Mouse (Mus musculus) liver, embryonic 16.5 days (tissue): Measurements from ENCODE around the gene Zfp423. TPM values are rescaled to one million over a fixed set of nuclear protein-coding genes. Genes with fewer than 3 reads are reported as not detected.

Experiments used
- ATAC-seq: fragments of 200-750 bp; cut with Nextera tagmentation; 2 replicates; pipeline ENCODE4 v1.8.0; 2017; ENCODE audit warnings: low read depth, mild to moderate bottlenecking, moderate number of reproducible peaks, moderate library complexity
- H3K27ac ChIP-seq: fragments of 300-500 bp; sonication (generic); 2 replicates; pipeline ENCODE4 v1.5.1; 2014; ENCODE audit warnings: mild to moderate bottlenecking, low read length
- H3K27me3 ChIP-seq: fragments of 300-500 bp; sonication (generic); 2 replicates; pipeline ENCODE4 v1.6.1; 2014; ENCODE audit warnings: low read depth, low read length, mixed read lengths; ENCODE audit not compliant: control insufficient read depth, insufficient read depth
- H3K36me3 ChIP-seq: fragments of 300-500 bp; sonication (generic); 2 replicates; pipeline ENCODE4 v1.6.1; 2014; ENCODE audit warnings: mild to moderate bottlenecking; ENCODE audit not compliant: control insufficient read depth, insufficient read depth
- H3K4me1 ChIP-seq: fragments of 300-500 bp; sonication (generic); 2 replicates; pipeline ENCODE4 v1.6.1; 2014; ENCODE audit warnings: low read depth, low read length, mixed read lengths; ENCODE audit not compliant: control insufficient read depth
- H3K4me2 ChIP-seq: fragments of 300-500 bp; sonication (generic); 2 replicates; pipeline ENCODE4 v1.6.1; 2014; ENCODE audit warnings: low read depth, low read length, mixed read lengths
- H3K4me3 ChIP-seq: fragments of 300-500 bp; sonication (generic); 2 replicates; pipeline ENCODE4 v1.5.1; 2014; ENCODE audit warnings: low read depth, mild to moderate bottlenecking, low read length
- H3K9ac ChIP-seq: fragments of 300-500 bp; sonication (generic); 2 replicates; pipeline ENCODE4 v1.6.1; 2014; ENCODE audit warnings: low read depth, low read length
- H3K9me3 ChIP-seq: fragments of 300-500 bp; sonication (generic); replicated peaks from 2 replicates; pipeline ENCODE4 v1.6.1; 2016; ENCODE audit warnings: low read length; ENCODE audit not compliant: control insufficient read depth
- WGBS: fragments of 180-500 bp; shearing (Covaris S2); extraction: QIAGEN DNeasy Blood & Tissue Kit; methylation state at CpG from one replicate; pipeline ENCODE4 v1.1.7; 2014; ENCODE audit not compliant: insufficient replicate concordance; 5-methylcytosine and 5-hydroxymethylcytosine counted together
- polyA plus RNA-seq: library from polyadenylated mRNA; unstranded; fragments of >200 nt; fragmentation: Nextera tagmentation; extraction: Ambion mirVana; gene quantifications from 2 replicates; pipeline ENCODE4 v1.2.1, GENCODE M21; 2015

Zfp423 gene
- polyA plus RNA-seq, 1 experiment from 2014 or later: 0.46 TPM

DNA sequence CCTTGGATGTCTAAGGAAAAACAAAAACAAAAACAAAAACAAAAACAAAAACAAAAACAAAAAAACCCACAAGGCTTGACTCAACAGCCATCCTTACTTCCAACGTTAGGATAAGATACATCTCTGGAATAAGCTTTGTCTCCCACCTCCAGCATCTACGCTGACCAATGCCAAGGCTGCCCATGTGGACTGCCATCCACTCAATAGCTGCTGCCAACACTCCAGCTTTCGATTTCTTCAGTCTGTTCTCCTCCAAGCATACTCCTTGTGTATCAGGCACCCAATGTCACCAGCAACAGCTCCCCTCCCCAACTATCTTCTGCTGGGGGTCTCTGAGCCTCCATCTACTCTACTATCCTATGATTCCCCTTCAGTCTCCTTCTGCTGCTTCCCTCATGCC is 140.1 kb downstream of the Zfp423 start:
- Histone ChIP-seq H3K4me3 (no peak overlapping the region), H3K36me3 (no peaks in the 10 kb centered on the region), H3K4me2 (no peak overlapping the region), H3K27me3 (no peaks in the 10 kb centered on the region), H3K27ac (no peak overlapping the region), H3K9ac (no peak overlapping the region), H3K9me3 (no peaks in the 10 kb centered on the region), H3K4me1 (no peaks in the 10 kb centered on the region)
- WGBS: 53% methylated on average over 3 of the region's 3 CpGs
- no peak for ATAC-seq

DNA sequence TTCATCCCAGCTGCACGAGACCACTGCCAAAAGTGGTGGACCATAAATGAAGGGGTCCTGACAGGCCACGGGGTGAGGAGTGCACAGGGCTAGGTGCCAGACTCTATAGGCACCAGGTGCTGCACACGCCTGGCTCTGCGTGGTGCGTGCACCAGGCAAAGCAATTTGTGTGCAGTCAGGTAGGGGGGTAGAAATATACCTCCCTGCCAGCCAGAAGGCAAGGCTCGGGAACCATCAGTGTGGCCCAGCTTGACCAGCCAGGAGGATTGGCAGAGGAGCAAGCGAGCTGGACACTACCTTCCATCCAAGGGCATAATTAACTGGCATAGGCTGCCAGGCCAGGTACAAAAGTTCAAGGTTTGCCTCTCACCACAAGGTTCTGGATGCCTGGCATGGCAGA is 140.9 kb downstream of the Zfp423 start:
- no peak for ATAC-seq
- WGBS: 61% methylated on average over 7 of the region's 7 CpGs

DNA sequence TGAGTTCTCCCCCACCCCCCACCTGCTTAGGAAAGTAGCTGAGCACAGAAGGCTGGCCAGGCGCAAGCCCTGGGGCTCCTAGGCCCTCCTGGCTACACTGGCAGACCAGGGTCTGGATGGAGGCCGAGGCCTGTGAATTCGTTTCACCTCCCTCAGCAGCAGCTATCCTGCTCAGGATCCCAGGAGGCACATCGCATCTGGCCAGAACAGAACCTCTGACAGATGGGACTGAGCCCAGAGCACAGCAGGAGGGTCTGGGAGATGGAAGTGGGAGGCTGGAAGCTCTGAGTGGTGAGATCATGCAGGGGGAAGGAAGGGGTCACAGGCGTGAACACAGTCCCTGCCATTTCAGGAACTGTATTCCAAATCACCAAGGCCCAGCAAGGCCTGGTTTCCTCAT is 143.3 kb downstream of the Zfp423 start:
- 45% methylated on average over 5 of the region's 5 CpGs for WGBS
- ATAC-seq: no peak
- Histone ChIP-seq H3K36me3 (no peaks in the 10 kb centered on the region), H3K4me2 (no peak overlapping the region), H3K9ac (no peak overlapping the region), H3K4me3 (no peak overlapping the region), H3K27ac (no peak overlapping the region), H3K9me3 (no peaks in the 10 kb centered on the region), H3K27me3 (no peaks in the 10 kb centered on the region), H3K4me1 (no peaks in the 10 kb centered on the region)

More for the DNA sequence above, 140.9 kb downstream of the Zfp423 start:
- Histone ChIP-seq H3K9ac (no peak overlapping the region), H3K36me3 (no peaks in the 10 kb centered on the region), H3K27me3 (no peaks in the 10 kb centered on the region), H3K9me3 (no peaks in the 10 kb centered on the region), H3K4me2 (no peak overlapping the region), H3K27ac (no peak overlapping the region), H3K4me1 (no peaks in the 10 kb centered on the region), H3K4me3 (no peak overlapping the region)

DNA sequence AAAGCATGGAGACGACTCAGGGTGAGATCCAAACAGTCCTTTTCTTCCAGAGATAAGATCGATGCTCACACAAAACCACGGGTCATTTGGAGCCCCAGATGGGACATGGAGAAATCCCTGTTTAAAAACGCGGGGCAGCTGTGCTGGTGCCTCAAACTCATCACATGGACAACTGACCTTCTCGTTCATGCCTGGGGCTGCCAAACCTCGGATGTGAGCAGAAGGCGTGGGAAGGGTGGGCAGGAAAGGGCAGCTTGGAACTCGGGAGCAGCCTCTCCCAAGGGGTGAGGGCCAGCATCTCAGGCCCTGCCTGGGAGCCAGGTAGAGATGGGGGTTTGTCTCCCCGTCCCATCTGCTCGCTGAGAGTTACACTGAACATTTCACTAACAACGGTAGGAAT is 146.7 kb downstream of the Zfp423 start:
- 61% methylated on average over 12 of the region's 12 CpGs for WGBS
- H3K36me3 ChIP-seq: no peaks in the 10 kb centered on the region
- H3K4me2 ChIP-seq: no peak overlapping the region
- H3K4me3 ChIP-seq: no peak overlapping the region
- H3K27me3 ChIP-seq: no peaks in the 10 kb centered on the region
- no peaks in the 10 kb centered on the region for H3K9me3 ChIP-seq
- no peak for ATAC-seq
- H3K4me1 ChIP-seq: no peaks in the 10 kb centered on the region
- no peak overlapping the region for H3K27ac ChIP-seq
- H3K9ac ChIP-seq: no peak overlapping the region

DNA sequence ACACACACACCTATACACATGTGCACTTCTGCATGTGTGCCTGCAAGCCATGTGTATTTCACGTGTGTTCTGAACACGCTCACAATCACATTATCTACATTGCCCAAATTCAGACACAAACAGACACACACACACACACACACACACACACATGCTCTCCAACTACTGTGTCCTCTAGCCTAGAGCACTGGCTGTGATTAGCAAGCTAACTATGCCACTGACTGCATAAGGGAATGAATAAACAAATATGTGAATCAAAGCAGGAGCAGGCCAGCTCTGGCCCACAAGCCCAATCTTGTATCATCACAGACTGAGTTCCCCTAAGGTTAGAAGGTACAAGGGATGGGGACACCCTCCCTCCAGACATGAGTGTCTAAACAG is 147.3 kb downstream of the Zfp423 start:
- Histone ChIP-seq H3K36me3 (no peaks in the 10 kb centered on the region), H3K27me3 (no peaks in the 10 kb centered on the region), H3K27ac (no peak overlapping the region), H3K4me3 (no peak overlapping the region), H3K4me2 (no peak overlapping the region), H3K4me1 (no peaks in the 10 kb centered on the region), H3K9ac (no peak overlapping the region), H3K9me3 (no peaks in the 10 kb centered on the region)
- ATAC-seq: no peak
- 48% methylated on average over 2 of the region's 2 CpGs for WGBS

- no peaks in the 10 kb centered on the region for H3K27me3 ChIP-seq
- no peak overlapping the region for H3K4me2 ChIP-seq
- WGBS: 73% methylated on average over 17 of the region's 17 CpGs
- no peak for ATAC-seq
- H3K27ac ChIP-seq: no peak overlapping the region
- H3K9ac ChIP-seq: no peak overlapping the region
- no peaks in the 10 kb centered on the region for H3K9me3 ChIP-seq
- H3K4me1 ChIP-seq: no peaks in the 10 kb centered on the region
- H3K36me3 ChIP-seq: no peaks in the 10 kb centered on the region
- H3K4me3 ChIP-seq: no peak overlapping the region
These were observed 147.9 kb downstream of the Zfp423 start for GRCm38 (mm10) chr8:87811399-87812068.

DNA sequence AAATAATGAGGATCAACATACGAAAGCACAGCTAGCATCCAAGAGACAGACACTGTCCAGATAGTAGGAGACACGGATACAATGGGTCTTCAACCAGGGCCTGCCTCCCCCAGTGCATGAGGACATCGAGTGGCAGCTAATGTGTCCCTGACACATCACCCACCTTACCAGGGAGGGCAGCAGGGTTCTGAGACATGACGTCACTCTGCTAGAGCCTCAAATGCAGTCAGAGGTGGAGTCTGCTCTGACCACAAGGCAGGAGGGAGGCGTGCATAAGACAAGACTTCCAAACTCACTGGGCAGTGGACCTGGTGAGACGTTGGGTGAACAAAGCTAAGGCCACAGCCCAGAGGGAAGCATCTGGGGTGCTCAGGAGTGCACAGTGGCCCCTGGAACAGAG is 148.6 kb downstream of the Zfp423 start:
- 34% methylated on average over 6 of the region's 6 CpGs for WGBS
- H3K4me2 ChIP-seq: no peak overlapping the region
- no peak overlapping the region for H3K4me3 ChIP-seq
- no peak overlapping the region for H3K9ac ChIP-seq
- no peaks in the 10 kb centered on the region for H3K36me3 ChIP-seq
- no peak for ATAC-seq
- no peak overlapping the region for H3K27ac ChIP-seq
- H3K4me1 ChIP-seq: no peaks in the 10 kb centered on the region
- H3K9me3 ChIP-seq: no peaks in the 10 kb centered on the region
- no peaks in the 10 kb centered on the region for H3K27me3 ChIP-seq

GRCm38 (mm10) chr8:87804327-87804900 is 155.0 kb downstream of the Zfp423 start:
- Histone ChIP-seq H3K4me1 (no peaks in the 10 kb centered on the region), H3K27ac (no peak overlapping the region), H3K9ac (no peak overlapping the region), H3K4me3 (no peak overlapping the region), H3K9me3 (no peaks in the 10 kb centered on the region), H3K4me2 (no peak overlapping the region), H3K27me3 (no peaks in the 10 kb centered on the region), H3K36me3 (no peaks in the 10 kb centered on the region)
- WGBS: 56% methylated on average over 11 of the region's 11 CpGs
- no peak for ATAC-seq

- Histone ChIP-seq H3K9ac (no peak overlapping the region), H3K36me3 (no peaks in the 10 kb centered on the region), H3K27me3 (no peaks in the 10 kb centered on the region), H3K9me3 (no peaks in the 10 kb centered on the region), H3K4me1 (no peaks in the 10 kb centered on the region), H3K4me2 (no peak overlapping the region), H3K27ac (no peak overlapping the region), H3K4me3 (no peak overlapping the region)
- WGBS: 60% methylated on average over 10 of the region's 10 CpGs
- no peak for ATAC-seq
These were observed 156.0 kb downstream of the Zfp423 start for GRCm38 (mm10) chr8:87803437-87803836.
